Mouse (Mus musculus) lung, postnatal 0 days (tissue): ENCODE results near the gene Metrn.

Experiments
- CTCF ChIP-seq: IDR thresholded peaks from 2 replicates; pipeline ENCODE4 v1.5.1; 2016; ENCODE audit warnings: antibody characterized with exemption, mild to moderate bottlenecking
- EP300 ChIP-seq: IDR thresholded peaks from 2 replicates; pipeline ENCODE4 v1.6.1; 2016; ENCODE audit warnings: antibody characterized with exemption, mild to moderate bottlenecking, control low read depth

DNA sequence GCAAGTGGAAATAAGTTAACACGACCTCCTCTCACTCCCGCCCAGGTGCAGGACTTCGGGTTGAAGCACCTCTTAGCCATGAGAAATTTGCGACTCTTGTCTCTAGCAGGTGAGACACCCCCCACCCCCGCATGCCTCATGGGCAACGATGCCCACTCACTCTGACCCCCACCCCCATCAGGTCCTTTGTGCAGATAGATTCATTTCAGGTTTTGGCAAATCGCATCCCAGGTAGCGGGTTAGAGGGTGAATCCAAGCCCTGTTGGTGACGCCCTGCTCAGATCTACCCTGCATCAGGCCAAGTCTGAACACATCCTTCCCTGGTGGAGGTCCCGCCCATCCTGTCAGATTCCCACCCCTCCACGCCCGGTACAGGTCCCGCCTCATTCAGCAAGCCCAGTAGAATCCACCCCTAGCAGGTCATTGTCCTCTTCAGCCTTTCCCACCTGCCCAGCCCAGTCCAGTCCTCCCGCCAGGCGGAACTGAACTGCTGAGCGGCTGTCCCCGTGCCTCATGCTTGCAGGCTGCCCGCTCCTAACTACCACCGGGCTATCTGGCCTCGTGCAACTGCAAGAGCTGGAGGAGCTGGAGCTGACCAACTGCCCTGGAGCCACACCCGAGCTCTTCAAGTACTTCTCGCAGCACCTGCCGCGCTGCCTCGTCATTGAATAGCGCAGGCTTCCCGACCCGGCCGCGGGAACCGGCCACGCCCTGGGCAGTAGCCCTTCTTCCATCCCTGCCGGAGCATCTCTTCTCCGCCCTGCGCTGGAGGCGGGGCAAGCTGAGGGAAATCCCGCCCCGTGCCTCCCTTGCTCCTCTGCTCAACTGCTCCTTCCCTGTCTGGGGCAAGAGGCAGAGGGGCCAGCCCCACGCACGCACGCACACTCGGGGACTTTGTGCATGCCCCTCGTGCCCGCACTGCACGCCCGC lies 22.2 kb upstream of the Metrn start:
- TF ChIP-seq CTCF (no peak), EP300 (no peak)
